Mouse (Mus musculus): ENCODE data around the gene Lzic.

DNA sequence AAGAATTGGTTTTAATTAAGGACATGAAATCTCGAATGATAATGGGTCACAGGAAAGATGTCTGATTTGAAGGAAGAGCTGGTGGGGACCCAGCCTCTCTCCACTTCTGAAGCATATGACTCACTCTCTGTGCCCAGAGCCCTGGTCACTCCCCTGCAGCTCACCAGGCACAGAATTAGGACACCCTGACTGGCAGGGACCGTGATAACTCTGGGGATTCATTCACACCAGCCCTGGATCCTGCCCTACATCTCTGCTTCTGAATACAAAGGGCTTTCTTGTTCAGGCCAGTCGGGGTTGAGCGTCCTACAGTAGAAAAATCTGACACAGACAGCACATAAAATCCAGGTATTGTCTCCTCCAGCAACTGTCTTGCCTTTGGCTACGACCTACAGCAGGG lies 26.5 kb upstream of the Lzic start:
- TF ChIP-seq POLR2A (IDR thresholded peaks at IDR 0.05; ENCODE audit: borderline replicate concordance, low read depth, low read length) (no peak), CTCF (IDR thresholded peaks at IDR 0.05; ENCODE audit: low read depth, low read length) (no peak)

All from bone marrow macrophage, adult 2 months (primary cell).